Mouse (Mus musculus): Measurements from ENCODE around the gene Gm28044. TPM values are rescaled to one million over a fixed set of nuclear protein-coding genes. Genes with fewer than 3 reads are reported as not detected.
"Not testable (repeated sequence)": the region's sequence is repeated elsewhere in the genome, so short reads cannot be mapped to it uniquely, and the experiment has no call there.

Gene Gm28044
- not detected for total RNA-seq (2021)

DNA sequence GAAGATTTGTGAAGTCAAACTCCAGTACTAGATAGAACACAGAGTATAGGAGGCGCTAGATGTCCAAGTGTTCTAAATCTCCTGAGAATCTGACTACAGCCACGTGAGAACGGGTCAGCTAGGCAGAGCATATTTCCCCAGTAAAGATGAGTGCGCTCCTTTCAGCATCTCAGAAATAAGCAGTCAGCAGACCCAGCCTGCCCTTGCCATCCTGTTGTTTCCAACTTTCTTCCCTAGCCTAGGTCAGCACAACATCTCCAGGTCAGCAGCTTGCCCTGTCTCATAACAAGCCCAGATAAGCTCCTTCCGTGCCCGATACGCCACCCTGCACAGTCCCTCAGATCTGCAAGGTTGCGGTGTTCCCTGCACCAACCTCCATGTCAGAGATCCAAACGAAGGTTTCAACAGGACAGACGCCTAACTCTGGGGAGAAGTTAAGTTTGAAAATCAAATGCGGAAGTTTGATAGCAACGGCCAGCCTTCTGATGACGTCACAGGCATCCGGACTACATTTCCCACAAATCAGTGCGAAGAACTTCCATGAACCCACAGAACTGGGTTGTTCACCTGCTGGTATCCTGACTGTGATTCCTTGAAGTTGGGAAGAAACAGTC, at the start of gene Gm28044, which contains the start of gene Zfp953:
Gene Gm28044 (minus strand): TSS at position 406 of the 614 bp plus-strand sequence.
Gene Zfp953 (minus strand): TSS at position 475 of the 614 bp plus-strand sequence.
- intact Hi-C loops (cut with DNase I) = no loop called here

DNA sequence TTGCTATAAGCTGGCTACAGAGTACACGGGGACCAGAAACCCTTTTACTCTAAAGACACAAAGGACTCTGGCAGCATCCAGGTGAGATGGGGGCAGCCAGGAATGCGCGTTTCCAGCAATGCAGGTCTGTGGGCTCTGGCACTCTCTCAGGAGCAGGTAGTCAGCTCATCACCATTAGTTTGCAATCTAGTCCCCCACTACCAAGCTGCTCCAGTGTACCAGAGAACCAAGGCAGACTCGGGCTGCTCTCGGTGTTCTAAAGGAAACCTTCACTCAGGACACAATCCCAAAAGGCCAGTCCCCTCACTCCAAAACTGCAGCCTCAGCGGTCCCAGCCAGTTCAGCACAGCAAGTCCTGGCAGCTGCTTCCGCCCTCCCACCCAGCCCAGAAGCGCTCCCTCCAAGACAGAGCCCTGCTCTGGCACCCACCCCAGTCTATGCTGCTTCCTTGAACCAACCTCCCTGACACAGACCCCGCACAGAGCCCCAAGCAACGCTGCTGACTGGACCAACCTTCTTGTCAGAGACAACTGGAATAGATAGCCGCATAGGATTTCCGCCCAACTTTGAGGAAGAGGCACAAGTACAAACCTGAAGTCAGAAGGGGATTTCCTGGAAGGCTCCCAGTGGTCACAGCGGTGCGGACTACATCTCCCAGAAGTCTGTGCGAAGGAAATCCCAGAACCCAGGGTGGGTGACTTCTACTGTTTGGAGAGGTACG, 39.0 kb upstream of the Gm28044 start, which contains the start of gene Zfp429:
Gene Zfp429 (minus strand): TSS at position 637 of the 721 bp plus-strand sequence.
- DNase-seq = peak; percentile 68
- intact Hi-C loops (cut with DNase I) = not testable (repeated sequence)

More for the DNA sequence above, at the start of gene Gm28044, which contains the start of gene Zfp953:
- DNase-seq = peak; percentile 76

- intact Hi-C loops (cut with DNase I); DNase-seq: not testable (repeated sequence)
These were observed 15.9 kb upstream of the Gm28044 start for GRCm38 (mm10) chr13:67376255-67376654.

DNA sequence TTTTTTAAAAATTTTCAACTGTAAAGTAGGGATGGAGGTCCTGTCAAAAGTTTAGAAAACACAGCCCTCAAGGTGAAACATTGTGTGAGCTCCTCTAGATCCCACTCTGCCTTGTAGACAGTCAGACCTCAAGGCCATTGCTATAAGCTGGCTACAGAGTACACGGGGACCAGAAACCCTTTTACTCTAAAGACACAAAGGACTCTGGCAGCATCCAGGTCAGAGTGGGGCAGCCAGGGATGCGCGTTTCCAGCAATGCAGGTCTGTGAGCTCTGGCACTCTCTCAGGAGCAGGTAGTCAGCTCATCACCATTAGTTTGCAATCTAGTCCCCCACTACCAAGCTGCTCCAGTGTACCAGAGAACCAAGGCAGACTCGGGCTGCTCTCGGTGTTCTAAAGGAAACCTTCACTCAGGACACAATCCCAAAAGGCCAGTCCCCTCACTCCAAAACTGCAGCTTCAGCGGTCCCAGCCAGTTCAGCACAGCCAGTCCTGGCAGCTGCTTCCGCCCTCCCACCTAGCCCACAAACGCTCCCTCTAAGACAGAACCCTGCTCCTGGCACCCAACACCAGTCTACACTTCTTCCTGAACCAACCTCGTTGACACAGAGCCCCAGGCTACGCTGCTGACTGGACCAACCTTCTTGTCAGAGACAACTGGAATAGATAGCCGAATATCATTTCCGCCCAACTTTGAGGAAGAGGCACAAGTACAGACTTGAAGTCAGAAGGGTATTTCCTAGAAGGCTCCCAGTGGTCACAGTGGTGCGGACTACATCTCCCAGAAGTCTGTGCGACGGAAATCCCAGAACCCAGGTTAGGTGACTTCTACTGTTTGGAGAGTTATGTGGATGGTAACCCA, 14.9 kb upstream of the Gm28044 start, which contains the start of the genes Gm28041 and Zfp456:
Gene Gm28041 (minus strand): TSS at position 684 of the 862 bp plus-strand sequence.
Gene Zfp456 (minus strand): TSS at position 761 of the 862 bp plus-strand sequence.
- intact Hi-C loops (cut with DNase I) = not testable (repeated sequence)
- DNase-seq = peak; percentile 16

DNA sequence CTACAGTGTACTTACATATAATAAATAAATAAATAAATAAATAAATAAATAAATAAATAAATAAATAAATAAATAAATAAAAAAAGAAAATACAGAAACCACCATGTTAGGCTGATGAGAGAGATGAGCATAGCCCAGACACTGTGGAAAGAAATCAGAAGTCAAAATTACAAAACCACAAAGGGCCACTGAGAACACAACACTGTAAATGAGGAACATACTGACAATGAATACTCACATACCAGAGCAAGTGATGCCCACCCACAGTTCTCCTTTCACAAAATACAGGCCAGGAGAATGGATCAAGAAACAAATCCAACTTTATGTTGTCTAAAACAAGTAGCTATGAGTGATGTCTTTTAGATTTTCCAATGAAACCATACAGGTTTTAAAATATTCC, 8.5 kb downstream of the Gm28044 start:
- DNase-seq = no peak
- intact Hi-C loops (cut with DNase I) = no loop called here

GRCm38 (mm10) chr13:67343422-67343821, 16.9 kb downstream of the Gm28044 start:
- DNase-seq = no peak
- intact Hi-C loops (cut with DNase I) = no loop called here

GRCm38 (mm10) chr13:67332877-67333276, 27.5 kb downstream of the Gm28044 start:
- no peak for DNase-seq
- intact Hi-C loops (cut with DNase I) = no loop called here

GRCm38 (mm10) chr13:67332019-67332724, 28.2 kb downstream of the Gm28044 start, which contains the start of gene Zfp595:
Gene Zfp595, minus strand, starts transcription at chr13:67332570.
- DNase-seq = peak; percentile 45
- intact Hi-C loops (cut with DNase I) = no loop called here

DNA sequence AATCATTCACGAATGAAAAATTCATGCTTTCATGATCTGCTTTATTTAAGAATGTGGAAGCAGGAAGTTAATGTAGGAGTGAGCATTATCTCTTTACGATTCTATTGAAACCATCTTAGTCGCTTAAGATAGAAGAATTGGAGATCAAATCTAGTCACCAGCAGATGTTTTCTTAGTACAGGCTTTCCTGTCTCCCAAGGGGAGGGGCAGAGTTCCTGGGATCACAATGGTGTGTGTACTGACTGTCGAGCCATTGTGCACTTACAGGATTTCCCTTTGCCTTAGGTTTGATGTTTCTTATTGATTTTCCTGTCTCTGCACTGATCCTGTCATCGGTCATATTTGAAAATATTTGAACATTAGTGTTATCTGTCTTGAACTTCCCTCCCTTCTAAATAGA, 53.6 kb downstream of the Gm28044 start:
- DNase-seq = no peak
- intact Hi-C loops (cut with DNase I) = loop anchor here (10.0 kb wide), 1 partner anchor 182 kb away; the partner anchor contains the start of gene Zfp759

DNA sequence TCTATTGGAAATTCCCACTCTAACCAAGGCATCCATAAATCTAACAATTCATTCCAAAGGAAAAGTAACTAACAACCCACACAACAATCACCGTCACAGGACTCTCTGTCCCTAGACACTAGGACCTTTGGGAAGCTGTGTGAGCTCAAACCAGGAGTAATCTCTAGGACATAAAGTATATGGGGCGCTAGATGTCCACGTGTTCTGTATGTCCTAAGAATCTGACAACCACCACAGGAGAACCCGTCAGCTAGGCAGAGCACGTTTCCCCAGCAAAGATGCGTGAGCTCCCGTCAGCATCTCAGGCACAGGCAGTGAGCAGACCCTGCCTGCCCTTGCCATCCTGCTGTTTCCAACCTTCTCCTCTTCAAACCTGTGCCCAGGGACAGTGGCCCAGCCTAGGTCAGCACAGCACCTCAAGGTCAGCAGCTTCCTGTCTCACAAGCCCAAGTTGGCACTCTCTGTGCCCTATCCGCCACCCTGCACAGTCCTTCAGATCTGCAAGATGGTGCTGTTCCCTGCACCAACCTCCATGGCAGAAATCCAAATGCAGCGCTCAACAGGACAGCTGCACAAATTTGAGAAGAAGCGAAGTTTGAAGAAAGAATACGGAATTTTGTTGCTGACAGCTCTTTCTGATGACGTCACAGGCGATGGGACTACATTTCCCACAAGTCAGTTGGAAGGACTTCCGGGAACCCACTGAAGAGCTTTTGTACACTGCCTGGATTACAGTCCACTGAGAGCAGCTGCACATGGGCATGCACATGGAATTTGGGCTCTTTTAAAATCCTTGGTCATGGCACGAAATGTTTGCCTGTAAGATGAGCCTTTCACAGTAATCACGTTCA, 54.3 kb downstream of the Gm28044 start, which contains the start of gene Zfp457:
Gene Zfp457 (minus strand): TSS at position 664 of the 851 bp plus-strand sequence.
- intact Hi-C loops (cut with DNase I) = loop anchor here (10.0 kb wide), 1 partner anchor 181 kb away; the partner anchor contains the start of gene Zfp759

DNA sequence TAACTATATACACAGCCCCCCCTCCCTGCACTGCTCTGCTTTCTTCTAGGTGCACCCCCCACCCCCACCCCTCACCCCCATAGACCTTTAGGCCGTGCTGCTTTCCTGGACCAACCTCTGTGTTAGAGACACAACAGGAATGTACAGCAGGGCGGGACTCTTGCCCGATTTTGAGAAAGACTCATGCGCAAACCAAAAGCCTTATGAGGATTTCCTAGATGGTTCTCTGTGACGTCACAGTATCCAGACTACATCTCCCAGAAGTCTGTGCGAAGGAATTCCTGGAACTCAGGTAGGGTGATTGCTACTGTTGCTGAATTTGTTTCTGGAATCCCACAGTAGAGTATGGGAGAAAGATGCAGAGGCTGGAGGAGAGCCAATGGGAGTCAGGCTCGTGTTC, 82.0 kb downstream of the Gm28044 start, which contains the start of gene Zfp458:
Gene Zfp458 (minus strand): TSS at position 153 of the 400 bp plus-strand sequence.
- DNase-seq = no peak
- intact Hi-C loops (cut with DNase I) = no loop called here

More for the DNA sequence above, 54.3 kb downstream of the Gm28044 start, which contains the start of gene Zfp457:
- peak; percentile 83 for DNase-seq

- intact Hi-C loops (cut with DNase I); DNase-seq: not testable (repeated sequence)
These were observed 90.8 kb downstream of the Gm28044 start for GRCm38 (mm10) chr13:67269383-67270065.

- peak; percentile 34 for DNase-seq
- intact Hi-C loops (cut with DNase I) = no loop called here
These were observed 91.6 kb downstream of the Gm28044 start for GRCm38 (mm10) chr13:67268568-67269369.

Measured in left cerebral cortex, postnatal 4 days (tissue).